Mouse (Mus musculus): ENCODE measurements around the gene Gch1. TPM values are rescaled to one million over a fixed set of nuclear protein-coding genes. Genes with fewer than 3 reads are reported as not detected.

The Gch1 gene
- total RNA-seq, 2 experiments from 2014 or later, result 1.1 to 1.4 TPM

- no peak for DNase-seq (ENCODE audit: low spot score in 2 of 2)
- intact Hi-C loops (cut with DNase I), result no loop called here
Measured at GRCm38 (mm10) chr14:47105755-47106154, 83.5 kb downstream of the Gch1 start.

GRCm38 (mm10) chr14:47105174-47105557, 84.0 kb downstream of the Gch1 start:
- intact Hi-C loops (cut with DNase I), result no loop called here
- no peak for DNase-seq (ENCODE audit: low spot score in 2 of 2)

- DNase-seq (ENCODE audit: low spot score in 2 of 2), result no peak
- intact Hi-C loops (cut with DNase I), result no loop called here
Measured at GRCm38 (mm10) chr14:47104246-47105173, 84.7 kb downstream of the Gch1 start.

Other genes with a start within 250 kb of the Gch1 start
- 1 to 10 TPM; 4.8 to 5.6 TPM for gene Wdhd1, start 87.4 kb upstream of the Gch1 start, total RNA-seq (2021)
- 10 to 100 TPM; 11.0 to 11.2 TPM for gene Socs4, start 87.5 kb upstream of the Gch1 start, total RNA-seq (2021)
- gene Mapk1ip1l, start 108.9 kb upstream of the Gch1 start, total RNA-seq (2021), result 10 to 100 TPM; 53.0 to 55.6 TPM
- 1 to 10 TPM in 1 of 2 experiments, not detected in 1; 2.4 TPM for gene Lgals3, start 178.3 kb upstream of the Gch1 start, total RNA-seq (2021)
- under 1 TPM in 1 of 2 experiments, not detected in 1; 0.25 TPM for gene Dlgap5, start 229.0 kb upstream of the Gch1 start, total RNA-seq (2021)

Measured in left cerebral cortex, postnatal 25 days (tissue).